Comparison of ENCODE assay signal across 24 mouse cellular contexts in genomic region chr2:4166191-4166590, GRCm38 (mm10).
A peak's percentile ranks its signal among the peaks of the same experiment; 100 is the strongest.
DNase-seq lines count a peak whose midpoint lies in the region; ATAC-seq and TF ChIP-seq lines count a peak whose summit lies in the region.
"Had no signal": no experiment of that assay in that cellular context is flagged by ENCODE, and none has a peak within 500 bp of the region (broad histone marks: within the 10 kb centered on the region; RNA-seq: fewer than 3 reads in every experiment).

No protein-coding gene starts in this region.

- no peak for DNase-seq in layer of hippocampus, adult 2 months (ENCODE audit: low spot score in 2 of 2)
- no peak for DNase-seq in layer of hippocampus, adult 9-10 months (ENCODE audit: low spot score)
- DNase-seq in kidney, postnatal 25 days: no peak
- DNase-seq in urinary bladder, postnatal 25 days (ENCODE audit: low spot score): no peak
- DNase-seq: adrenal gland, adult 8-10 months; adrenal gland, postnatal 14 days; adrenal gland, postnatal 36 days; cerebellum, adult 11-12 months; cerebellum, adult 2 months; cerebellum, adult 9-10 months; cerebellum, postnatal 10 days; cerebellum, postnatal 25 days; embryo, embryonic 11 days had no signal

- TF ChIP-seq CTCF in layer of hippocampus, adult 2 months (conservative IDR thresholded peaks at IDR 0.05): no peak

- ATAC-seq in common myeloid progenitor, adult 5-6 weeks (replicated peaks; ENCODE audit: low read depth, poor library complexity, severe bottlenecking): 0 out of 2 replicates have a peak, but pooled peaks have one; percentile 29
- ATAC-seq in megakaryocyte progenitor cell, adult 5-6 weeks (replicated peaks; ENCODE audit: poor library complexity): peak; percentile 58; the same call in 1 of the 2 replicates
- ATAC-seq: activated CD4-positive, CD25-positive, alpha-beta regulatory T cell, adult 4 months; forebrain, embryonic 14.5 days; forebrain, embryonic 16.5 days; Patski had no signal

- no peak overlapping the region for H3K4me3 ChIP-seq in layer of hippocampus, adult 2 months
- H3K4me3 ChIP-seq: embryonic facial prominence, embryonic 13.5 days; embryonic facial prominence, embryonic 15.5 days; erythroblast, embryonic 14.5 days; forebrain, embryonic 10.5 days; forebrain, embryonic 12.5 days had no signal

- H3K27ac ChIP-seq in layer of hippocampus, adult 2 months: peak overlapping the region; percentile 14; the same call in 1 of the 2 replicates
- H3K27ac ChIP-seq: embryonic facial prominence, embryonic 13.5 days; embryonic facial prominence, embryonic 15.5 days; forebrain, embryonic 10.5 days; forebrain, embryonic 12.5 days had no signal
